Mouse (Mus musculus) neural tube, embryonic 11.5 days (tissue): ENCODE results near the gene Adamtsl3. TPM values are rescaled to one million over a fixed set of nuclear protein-coding genes. Genes with fewer than 3 reads are reported as not detected.

Experiments used
- ATAC-seq: fragments of 200-750 bp; cut with Nextera tagmentation; 2 replicates; pipeline ENCODE4 v1.8.0; 2017; ENCODE audit warnings: moderate number of reproducible peaks, mild to moderate bottlenecking, moderate TSS enrichment, moderate library complexity; ENCODE audit not compliant: insufficient read depth, low FRiP score, low TSS enrichment
- DNase-seq: peaks from one replicate; pipeline ENCODE4 v3.0.0-alpha.2; 2015; ENCODE audit warnings: low spot score
- H3K27ac ChIP-seq: fragments of 300-500 bp; sonication (generic); 2 replicates; pipeline ENCODE4 v1.5.1; 2014; ENCODE audit warnings: low read depth, mild to moderate bottlenecking, low read length
- H3K27me3 ChIP-seq: fragments of 300-500 bp; sonication (generic); 2 replicates; pipeline ENCODE4 v1.6.1; 2014; ENCODE audit warnings: mild to moderate bottlenecking, low read length, mixed read lengths; ENCODE audit not compliant: control insufficient read depth, insufficient read depth
- H3K36me3 ChIP-seq: fragments of 300-500 bp; sonication (generic); 2 replicates; pipeline ENCODE4 v1.6.1; 2014; ENCODE audit warnings: mild to moderate bottlenecking, low read length, moderate library complexity, mixed read lengths; ENCODE audit not compliant: control insufficient read depth, insufficient read depth
- H3K4me1 ChIP-seq: fragments of 300-500 bp; sonication (generic); 2 replicates; pipeline ENCODE4 v1.6.1; 2014; ENCODE audit warnings: low read length, mixed read lengths; ENCODE audit not compliant: control insufficient read depth, insufficient read depth
- H3K4me2 ChIP-seq: fragments of 300-500 bp; sonication (generic); 2 replicates; pipeline ENCODE4 v1.6.1; 2014; ENCODE audit warnings: low read depth, mild to moderate bottlenecking, moderate library complexity
- H3K4me3 ChIP-seq: fragments of 300-500 bp; sonication (generic); 2 replicates; pipeline ENCODE4 v1.5.1; 2014; ENCODE audit warnings: low read depth, low read length
- H3K9ac ChIP-seq: fragments of 300-500 bp; sonication (generic); 2 replicates; pipeline ENCODE4 v1.6.1; 2014; ENCODE audit warnings: mild to moderate bottlenecking, low read length
- H3K9me3 ChIP-seq: fragments of 300-500 bp; sonication (generic); 2 replicates; pipeline ENCODE4 v1.6.1; 2016; ENCODE audit warnings: low read length; ENCODE audit not compliant: control insufficient read depth
- WGBS: fragments of 180-500 bp; shearing (Covaris S2); extraction: QIAGEN DNeasy Blood & Tissue Kit; methylation state at CpG from one replicate; pipeline ENCODE4 v1.1.7; 2014; 5-methylcytosine and 5-hydroxymethylcytosine counted together
- polyA plus RNA-seq: library from polyadenylated mRNA; unstranded; fragments of >200 nt; fragmentation: Nextera tagmentation; extraction: Ambion mirVana; gene quantifications from 2 replicates; pipeline ENCODE4 v1.2.1, GENCODE M21; 2014

Gene Adamtsl3
- polyA plus RNA-seq, 1 experiment from 2014 or later = 0.32 TPM

GRCm38 (mm10) chr7:82609629-82610028 lies 274.1 kb downstream of the Adamtsl3 start:
- 69% methylated on average over 3 of the region's 3 CpGs for WGBS
- Histone ChIP-seq H3K4me2 (no peak overlapping the region), H3K27ac (no peak overlapping the region), H3K36me3 (no peaks in the 10 kb centered on the region), H3K9ac (no peak overlapping the region), H3K9me3 (no peaks in the 10 kb centered on the region), H3K27me3 (no peaks in the 10 kb centered on the region), H3K4me1 (no peaks in the 10 kb centered on the region), H3K4me3 (no peak overlapping the region)
- DNase-seq = no peak
- no peak for ATAC-seq

GRCm38 (mm10) chr7:82625342-82625741 lies 289.8 kb downstream of the Adamtsl3 start:
- DNase-seq = peak; percentile 67
- Histone ChIP-seq H3K36me3 (no peaks in the 10 kb centered on the region), H3K27ac (no peak overlapping the region), H3K4me3 (no peak overlapping the region), H3K27me3 (no peaks in the 10 kb centered on the region), H3K4me2 (no peak overlapping the region), H3K4me1 (no peaks in the 10 kb centered on the region), H3K9me3 (no peaks in the 10 kb centered on the region), H3K9ac (no peak overlapping the region)
- 25% methylated on average over 7 of the region's 7 CpGs for WGBS
- ATAC-seq = no peak

DNA sequence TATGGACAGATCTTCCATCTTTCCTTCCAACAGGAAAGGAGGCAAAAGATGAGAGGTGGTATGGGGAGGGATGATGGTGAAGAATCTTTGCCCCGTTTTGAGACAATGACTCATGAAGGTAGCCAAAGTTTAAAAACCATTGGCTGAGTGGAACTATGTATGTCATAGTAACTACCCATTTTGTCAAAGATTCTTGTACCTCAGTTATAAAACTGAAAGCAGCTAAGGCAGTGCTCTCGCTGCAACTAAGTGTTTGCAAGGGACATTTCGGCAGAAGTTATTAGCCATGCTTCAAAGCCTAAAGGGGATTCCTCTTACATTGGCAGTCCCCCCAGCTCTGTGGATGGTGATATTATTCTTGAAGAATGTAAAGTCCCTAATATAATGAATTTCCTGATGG lies 311.7 kb downstream of the Adamtsl3 start:
- Histone ChIP-seq H3K4me3 (no peak overlapping the region), H3K27me3 (no peaks in the 10 kb centered on the region), H3K36me3 (0 out of 2 replicates have a peak, but pooled peaks cover 2% of the 10 kb centered on the region), H3K4me1 (no peaks in the 10 kb centered on the region; the same call in 1 of the 2 replicates), H3K27ac (no peak overlapping the region), H3K4me2 (no peak overlapping the region), H3K9ac (no peak overlapping the region), H3K9me3 (no peaks in the 10 kb centered on the region)
- ATAC-seq (no peak), DNase-seq (no peak)
- 89% methylated on average over 3 of the region's 3 CpGs for WGBS

GRCm38 (mm10) chr7:82647909-82648308 lies 312.4 kb downstream of the Adamtsl3 start:
- ATAC-seq = no peak
- Histone ChIP-seq H3K27ac (no peak overlapping the region), H3K36me3 (0 out of 2 replicates have a peak, but pooled peaks cover 2% of the 10 kb centered on the region), H3K9me3 (no peaks in the 10 kb centered on the region), H3K9ac (peak overlapping the region; percentile 52; the same call in 1 of the 2 replicates), H3K27me3 (no peaks in the 10 kb centered on the region), H3K4me2 (peak overlapping the region; percentile 58), H3K4me3 (peak overlapping the region; percentile 81), H3K4me1 (no peaks in the 10 kb centered on the region; the same call in 1 of the 2 replicates)
- 37% methylated on average over 4 of the region's 4 CpGs for WGBS
- no peak for DNase-seq

DNA sequence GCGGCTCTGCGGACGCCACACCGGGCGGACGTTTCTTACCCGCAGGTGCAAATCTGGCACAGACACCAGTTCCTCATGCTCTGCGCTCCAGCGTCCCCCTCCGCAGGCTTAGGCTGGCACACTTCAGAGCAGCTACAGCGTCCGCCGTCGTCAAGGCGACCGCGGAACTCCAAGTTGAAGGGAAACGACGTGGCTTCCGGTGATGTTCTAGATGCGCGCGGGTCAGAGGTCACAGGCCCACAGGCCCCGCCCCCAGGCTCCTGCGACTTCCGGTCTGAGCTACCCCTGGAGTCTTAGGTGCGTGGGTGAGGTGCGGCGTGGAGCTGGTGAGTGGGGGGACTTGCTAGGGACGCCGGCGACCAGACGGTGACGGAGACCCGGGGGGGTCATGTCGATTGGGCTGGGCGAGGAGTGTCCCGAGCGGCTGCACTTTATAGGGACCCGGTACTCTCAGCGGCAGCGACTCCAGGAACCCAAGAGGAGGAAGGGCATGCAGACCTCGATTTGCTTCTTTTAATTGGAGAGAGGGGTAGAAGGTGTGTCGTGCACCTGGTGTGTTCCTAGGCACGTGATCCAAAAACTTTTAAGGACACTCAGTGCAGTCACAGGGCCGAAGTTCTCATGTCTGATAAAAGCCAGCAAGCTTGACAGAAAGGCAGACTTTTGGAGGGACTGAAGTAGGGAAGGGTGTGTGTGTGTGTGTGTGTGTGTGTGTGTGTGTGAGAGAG lies 313.0 kb downstream of the Adamtsl3 start, which contains the start of the genes Saxo2 and Efl1:
Gene Saxo2, minus strand, starts transcription at position 176 of the 728 bp plus-strand sequence.
Gene Efl1, plus strand, starts transcription at position 262 of the 728 bp plus-strand sequence.
- H3K9ac ChIP-seq = peak within 1 kb of the TSS; percentile 52
- H3K27ac ChIP-seq = no peak within 1 kb of the TSS
- peak within 1 kb of the TSS; percentile 58 for H3K4me2 ChIP-seq
- ATAC-seq = peak; percentile 99
- no peaks in the 10 kb centered on the region; the same call in 1 of the 2 replicates for H3K4me1 ChIP-seq
- H3K27me3 ChIP-seq = no peaks in the 10 kb centered on the region
- DNase-seq = peak; percentile 94
- 0% methylated on average over 46 of the region's 46 CpGs for WGBS
- no peaks in the 10 kb centered on the region for H3K9me3 ChIP-seq
- peak within 1 kb of the TSS; percentile 81 for H3K4me3 ChIP-seq
- H3K36me3 ChIP-seq = 0 out of 2 replicates have a peak, but pooled peaks cover 2% of the 10 kb centered on the region

GRCm38 (mm10) chr7:82649081-82649445 lies 313.6 kb downstream of the Adamtsl3 start:
- Histone ChIP-seq H3K36me3 (0 out of 2 replicates have a peak, but pooled peaks cover 2% of the 10 kb centered on the region), H3K4me3 (peak overlapping the region; percentile 81), H3K9ac (peak overlapping the region; percentile 52), H3K4me2 (peak overlapping the region; percentile 58), H3K27ac (no peak overlapping the region), H3K9me3 (no peaks in the 10 kb centered on the region), H3K4me1 (no peaks in the 10 kb centered on the region; the same call in 1 of the 2 replicates), H3K27me3 (no peaks in the 10 kb centered on the region)
- no peak for DNase-seq
- 29% methylated on average over 6 of the region's 6 CpGs for WGBS
- ATAC-seq = 0 out of 2 replicates have a peak, but pooled peaks have one; percentile 5

Other genes starting within 250 kb of the Adamtsl3 start
- gene Sh3gl3, start 161.9 kb upstream of the Adamtsl3 start, polyA plus RNA-seq = 25.0 and 33.8 TPM in 2 replicates